Mouse (Mus musculus) embryo, embryonic 9.5 days (tissue): ENCODE results near the gene Mgat3.

ENCODE experiments used
- DNase-seq: peaks from one replicate; pipeline ENCODE4 v3.0.0-alpha.2; 2017; ENCODE audit errors: extremely low spot score

Mgat3 gene

DNA sequence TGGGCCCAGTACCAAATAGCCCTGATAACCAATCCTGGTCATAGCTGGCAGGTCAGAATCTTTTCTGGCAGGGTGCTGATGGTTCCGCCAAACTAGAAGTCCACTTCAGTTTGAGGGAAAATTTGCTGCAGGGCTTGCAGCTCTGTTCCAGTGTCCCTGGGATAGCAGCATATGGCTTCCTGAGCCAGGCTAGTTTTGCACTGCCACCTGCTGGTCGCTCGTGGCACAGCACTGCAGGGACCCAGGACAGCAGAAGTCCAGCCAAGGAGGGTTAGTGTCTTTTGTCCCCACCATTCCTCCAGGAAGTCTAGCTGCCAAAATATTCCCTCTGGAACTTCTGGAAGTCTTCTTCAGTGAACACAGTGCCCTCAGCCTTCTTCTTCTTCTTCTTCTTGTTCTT, 87.2 kb downstream of the Mgat3 start:
- DNase-seq, result peak; percentile 83

DNA sequence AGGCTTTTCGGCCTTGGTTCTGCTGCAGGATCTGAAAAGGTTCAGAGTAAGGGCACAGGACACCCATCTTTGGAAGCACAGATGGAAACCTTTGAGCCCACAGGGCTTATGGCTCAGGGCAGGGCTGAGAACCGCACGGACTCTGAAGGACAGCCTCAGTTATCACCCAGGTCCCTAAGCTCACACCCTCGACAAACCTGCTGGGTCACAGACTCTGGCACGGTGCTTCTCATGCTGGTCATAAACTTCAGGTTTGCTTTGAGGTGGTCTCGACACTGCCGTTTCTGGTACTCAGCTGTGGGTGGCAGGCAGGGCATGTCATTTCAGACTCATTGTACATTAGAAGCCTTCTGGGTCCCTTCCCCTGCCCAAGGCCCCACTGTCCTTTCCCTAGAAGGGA, 87.6 kb downstream of the Mgat3 start:
- no peak for DNase-seq

DNA sequence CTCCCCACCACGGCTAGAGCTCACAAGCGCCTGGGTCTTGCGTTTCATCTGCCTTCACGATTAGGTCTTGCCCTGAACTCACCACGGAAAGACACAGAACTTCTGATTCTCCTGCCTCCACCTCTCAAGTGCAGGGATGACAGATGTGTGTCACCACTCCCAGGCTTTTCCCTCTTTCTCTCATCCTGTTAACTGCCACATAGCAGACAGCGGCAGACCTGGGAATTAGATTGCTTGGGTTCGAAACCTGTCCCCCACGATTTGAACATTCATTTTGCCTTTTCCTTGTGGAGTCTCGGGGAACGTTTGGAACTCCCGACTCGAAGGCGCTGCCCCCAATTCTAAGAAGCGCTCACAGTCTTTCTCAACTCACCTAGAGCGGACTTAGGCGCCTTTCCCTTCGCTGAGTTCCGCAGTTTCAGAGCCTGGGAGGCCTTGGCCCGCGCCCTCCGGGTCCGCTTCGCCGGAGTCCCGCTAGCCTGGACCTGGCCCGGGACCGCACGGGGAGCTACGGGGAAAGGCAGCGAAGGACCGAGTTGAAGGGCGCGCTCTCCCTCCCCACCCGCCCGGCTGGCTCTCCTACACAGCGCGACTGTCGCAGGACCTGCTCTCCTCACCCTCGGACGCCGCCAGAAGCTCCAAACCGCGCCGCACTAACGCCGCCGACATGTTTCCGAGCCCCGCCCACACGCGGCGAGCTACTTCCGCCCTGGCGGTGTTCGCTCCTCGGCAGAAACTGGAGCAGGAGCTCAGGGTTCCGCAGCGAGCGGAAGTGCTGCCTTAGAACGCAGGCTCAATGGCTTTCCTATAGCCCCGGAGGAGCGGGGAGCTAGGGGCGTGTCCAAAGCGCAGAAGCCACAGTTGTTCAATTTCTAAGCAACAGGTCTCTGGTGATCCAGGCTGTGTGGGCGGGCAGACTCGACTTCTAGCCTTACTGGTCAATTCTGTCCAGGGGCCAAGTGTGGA, 90.4 kb downstream of the Mgat3 start, which contains the start of gene Rps19bp1:
Gene Rps19bp1, minus strand, starts transcription at position 706 of the 966 bp plus-strand sequence.
- DNase-seq, result peak; percentile 93
